Mouse (Mus musculus) testis, adult 2 months (tissue): Measurements from ENCODE around the gene Pcbp2.

Experiments
- CTCF ChIP-seq: fragments of 200-500 bp; IDR thresholded peaks from 2 replicates; pipeline ENCODE4 v1.5.1; 2012; ENCODE audit warnings: low read depth, mild to moderate bottlenecking, inconsistent platforms, low read length, moderate library complexity; ENCODE audit not compliant: control insufficient read depth, insufficient read depth, insufficient replicate concordance
- POLR2A ChIP-seq: fragments of 200-500 bp; IDR thresholded peaks from 2 replicates; pipeline ENCODE4 v1.6.1; 2012; ENCODE audit warnings: low read depth, mild to moderate bottlenecking, inconsistent platforms, low read length, moderate library complexity; ENCODE audit not compliant: control insufficient read depth

- TF ChIP-seq CTCF, result peak; percentile 45; the same call in 1 of the 2 replicates
- TF ChIP-seq POLR2A, result 0 out of 2 replicates have a peak, but pooled peaks have one; percentile 48
Observed at GRCm38 (mm10) chr15:102458904-102459317, 11.4 kb upstream of the Pcbp2 start, which contains the start of gene Prr13.
